9 mouse cellular contexts compared by ENCODE assay signal in the genomic region with DNA sequence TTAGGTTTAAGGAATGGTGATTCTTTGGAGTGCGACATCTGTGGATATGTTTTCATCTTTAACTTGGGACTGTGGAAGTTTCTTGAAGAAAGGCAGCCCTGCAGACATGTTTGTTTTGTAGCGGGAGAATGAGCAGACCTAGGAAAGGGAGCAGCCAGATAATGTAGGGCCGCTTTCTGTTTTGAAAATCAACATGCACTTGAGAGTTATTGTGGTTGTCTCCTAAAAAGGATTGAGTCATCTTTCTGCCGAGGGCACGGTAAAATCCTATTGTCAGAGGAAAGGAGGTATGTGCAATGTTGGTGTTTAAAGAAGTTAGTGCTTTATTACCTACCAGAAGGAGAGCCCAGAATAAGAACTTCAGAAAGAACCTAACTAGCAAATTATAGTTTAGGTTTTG. TPM values are rescaled to one million over a fixed set of nuclear protein-coding genes. Genes with fewer than 3 reads are reported as not detected.
DNase-seq lines count a peak whose midpoint lies in the region; ATAC-seq and TF ChIP-seq lines count a peak whose summit lies in the region.
"Had no signal": no experiment of that assay in that cellular context is flagged by ENCODE, and none has a peak within 500 bp of the region (broad histone marks: within the 10 kb centered on the region; RNA-seq: fewer than 3 reads in every experiment).

No protein-coding gene starts in this region.

- peak overlapping the region; percentile 95 for H3K4me3 ChIP-seq in kidney, adult 2 months (ENCODE audit: insufficient read depth, low read depth, low read length)
- peak overlapping the region; percentile 97 for H3K4me3 ChIP-seq in embryonic facial prominence, embryonic 12.5 days
- H3K4me3 ChIP-seq in hindbrain, postnatal 0 days (ENCODE audit: low read length) = peak overlapping the region; percentile 68
- peak overlapping the region; percentile 86 for H3K4me3 ChIP-seq in midbrain, embryonic 15.5 days

- no peaks in the 10 kb centered on the region for H3K9me3 ChIP-seq in embryonic facial prominence, embryonic 12.5 days
- H3K9me3 ChIP-seq in hindbrain, postnatal 0 days (ENCODE audit: low read length) = no peaks in the 10 kb centered on the region
- H3K9me3 ChIP-seq in midbrain, embryonic 15.5 days = no peaks in the 10 kb centered on the region

- H3K4me2 ChIP-seq in embryonic facial prominence, embryonic 12.5 days (replicated peaks) = peak overlapping the region; percentile 79
- peak overlapping the region; percentile 100 for H3K4me2 ChIP-seq in hindbrain, postnatal 0 days (ENCODE audit: low read depth, low read length)
- H3K4me2 ChIP-seq in midbrain, embryonic 15.5 days = peak overlapping the region; percentile 92

- no peak for DNase-seq in kidney, adult 2 months
- no peak for DNase-seq in kidney, postnatal 10 days
- DNase-seq in hindbrain, postnatal 0 days (ENCODE audit: low spot score) = no peak
- no peak for DNase-seq in retina, postnatal 1 day
- DNase-seq in kidney, postnatal 14 days = no peak
- no peak for DNase-seq in ovary, postnatal 10 days (ENCODE audit: low spot score)
- DNase-seq: lung, postnatal 36 days had no signal

- H3K27ac ChIP-seq in kidney, adult 2 months (ENCODE audit: insufficient read depth, low read depth, low read length) = peak overlapping the region; percentile 1; the same call in 1 of the 2 replicates
- peak overlapping the region; percentile 17; the same call in 1 of the 2 replicates for H3K27ac ChIP-seq in embryonic facial prominence, embryonic 12.5 days
- H3K27ac ChIP-seq in hindbrain, postnatal 0 days = no peak overlapping the region
- H3K27ac ChIP-seq in midbrain, embryonic 15.5 days = no peak overlapping the region

- WGBS in kidney, adult 2 months = 31% methylated on average over 5 of the region's 5 CpGs
- 21% methylated on average over 5 of the region's 5 CpGs for WGBS in embryonic facial prominence, embryonic 12.5 days
- WGBS in hindbrain, postnatal 0 days = 27% methylated on average over 5 of the region's 5 CpGs
- WGBS in midbrain, embryonic 15.5 days = 19% methylated on average over 5 of the region's 5 CpGs

- no peak for TF ChIP-seq POLR2A in kidney, adult 2 months (IDR thresholded peaks at IDR 0.05; ENCODE audit: low read depth, low read length)

- no peaks in the 10 kb centered on the region for H3K36me3 ChIP-seq in kidney, adult 2 months (ENCODE audit: control insufficient read depth, insufficient read depth, low read length)
- no peaks in the 10 kb centered on the region for H3K36me3 ChIP-seq in embryonic facial prominence, embryonic 12.5 days
- H3K36me3 ChIP-seq in hindbrain, postnatal 0 days (ENCODE audit: insufficient read depth, low read length) = no peaks in the 10 kb centered on the region
- no peaks in the 10 kb centered on the region for H3K36me3 ChIP-seq in midbrain, embryonic 15.5 days (replicated peaks)

- peaks cover 26% of the 10 kb centered on the region for H3K4me1 ChIP-seq in kidney, adult 2 months (ENCODE audit: control insufficient read depth, insufficient read depth, low read length)
- H3K4me1 ChIP-seq in embryonic facial prominence, embryonic 12.5 days = peaks cover 35% of the 10 kb centered on the region; the same call in 1 of the 2 replicates
- peaks cover 28% of the 10 kb centered on the region for H3K4me1 ChIP-seq in hindbrain, postnatal 0 days (ENCODE audit: insufficient read depth, low read length)
- peaks cover 42% of the 10 kb centered on the region for H3K4me1 ChIP-seq in midbrain, embryonic 15.5 days

- peak overlapping the region; percentile 99 for H3K9ac ChIP-seq in embryonic facial prominence, embryonic 12.5 days
- peak overlapping the region; percentile 94 for H3K9ac ChIP-seq in hindbrain, postnatal 0 days (replicated peaks; ENCODE audit: low read length)
- H3K9ac ChIP-seq in midbrain, embryonic 15.5 days = peak overlapping the region; percentile 97; the same call in 1 of the 2 replicates

- H3K27me3 ChIP-seq in kidney, adult 2 months (replicated peaks; ENCODE audit: control insufficient read depth, insufficient read depth, low read length) = no peaks in the 10 kb centered on the region
- H3K27me3 ChIP-seq in embryonic facial prominence, embryonic 12.5 days = no peaks in the 10 kb centered on the region
- H3K27me3 ChIP-seq in hindbrain, postnatal 0 days (ENCODE audit: insufficient read depth, low read length) = no peaks in the 10 kb centered on the region
- H3K27me3 ChIP-seq in midbrain, embryonic 15.5 days (replicated peaks) = no peaks in the 10 kb centered on the region

- TF ChIP-seq CTCF in kidney, adult 2 months (conservative IDR thresholded peaks at IDR 0.05; ENCODE audit: insufficient read depth, insufficient read length, low read depth, low read length) = no peak
- no peak for TF ChIP-seq CTCF in hindbrain, postnatal 0 days (IDR thresholded peaks at IDR 0.05; ENCODE audit: low read depth)

- ATAC-seq in embryonic facial prominence, embryonic 12.5 days (ENCODE audit: insufficient number of reproducible peaks, insufficient read depth, low FRiP score, low TSS enrichment) = no peak
- no peak for ATAC-seq in hindbrain, postnatal 0 days
- no peak for ATAC-seq in midbrain, embryonic 15.5 days (replicated peaks)

RNA-seq across cellular contexts. Expression of gene Igf1r, which starts 2.6 kb away (rescaled TPM):
- polyA plus RNA-seq in kidney, adult 2 months (2012; rRNA removed) = 26.2 and 29.2 TPM in 2 replicates
- 36.5 and 36.6 TPM in 2 replicates for polyA plus RNA-seq in embryonic facial prominence, embryonic 12.5 days (2016; fragmentation: Nextera tagmentation; extraction: Ambion mirVana)
- total RNA-seq in hindbrain, postnatal 0 days (2014; rRNA removed) = 36.2 and 43.2 TPM in 2 replicates
- polyA plus RNA-seq in hindbrain, postnatal 0 days (2015; fragmentation: Nextera tagmentation; extraction: Ambion mirVana) = 12.1 and 13.1 TPM in 2 replicates
- 27.1 and 27.8 TPM in 2 replicates for polyA plus RNA-seq in midbrain, embryonic 15.5 days (2015; fragmentation: Nextera tagmentation; extraction: Ambion mirVana)

Comparison
In these comparisons a context has a peak if more than half of its experiments do, and no peak if none do; other contexts are left out.
1. H3K27ac ChIP-seq: peak in kidney, adult 2 months (single experiment) and embryonic facial prominence, embryonic 12.5 days (single experiment); none in hindbrain, postnatal 0 days (single experiment) and midbrain, embryonic 15.5 days (single experiment).
2. Peak in every context shown above with its lines, with median percentiles within 50 percentile points of each other: H3K4me3 ChIP-seq, H3K4me2 ChIP-seq and H3K9ac ChIP-seq.